In the genomic region with DNA sequence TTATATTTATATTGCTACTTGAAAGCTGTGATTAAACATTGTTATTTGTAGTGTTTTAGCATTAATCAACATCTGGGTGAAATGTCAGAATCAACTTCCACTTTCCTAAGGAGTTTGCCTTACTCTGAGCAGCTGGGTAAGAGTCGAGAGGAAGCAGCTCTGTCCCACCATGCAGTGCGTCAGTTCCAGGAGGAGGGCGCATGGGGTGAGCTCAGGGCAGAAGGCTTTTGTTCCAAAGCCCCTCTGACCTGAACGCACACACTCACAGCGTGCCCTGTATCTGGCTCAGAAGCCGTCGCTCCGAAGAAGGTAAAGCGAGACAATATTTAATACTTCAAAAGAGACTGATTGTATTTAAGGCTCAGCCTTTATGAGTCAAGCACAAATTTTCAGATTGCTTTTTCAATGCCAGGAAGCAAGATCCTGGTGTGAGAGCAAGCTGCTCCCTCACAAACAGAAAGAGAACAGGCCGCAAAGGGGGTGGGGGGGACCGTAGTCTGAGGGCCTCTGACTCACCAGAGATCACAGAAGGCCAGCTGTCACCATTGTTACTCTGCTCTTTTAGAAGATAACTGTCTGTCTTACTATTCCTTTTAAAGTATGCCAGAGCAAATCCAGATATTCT, we compare ENCODE assay signal across 8 mouse cellular contexts.
DNase-seq lines count a peak whose midpoint lies in the region; ATAC-seq and TF ChIP-seq lines count a peak whose summit lies in the region.

No protein-coding gene starts in this region.

- H3K4me1 ChIP-seq in forebrain, postnatal 0 days (ENCODE audit: insufficient read depth): no peaks in the 10 kb centered on the region
- H3K4me1 ChIP-seq in hindbrain, embryonic 16.5 days (ENCODE audit: control insufficient read depth, insufficient read depth, low read depth, low read length): peaks cover 2% of the 10 kb centered on the region; the same call in 1 of the 2 replicates
- no peaks in the 10 kb centered on the region for H3K4me1 ChIP-seq in lung, embryonic 14.5 days (ENCODE audit: insufficient read depth)

- H3K4me3 ChIP-seq in forebrain, postnatal 0 days (ENCODE audit: low read depth, low read length): no peak overlapping the region
- H3K4me3 ChIP-seq in hindbrain, embryonic 16.5 days (ENCODE audit: low read length): no peak overlapping the region
- H3K4me3 ChIP-seq in lung, embryonic 14.5 days (ENCODE audit: low read depth, low read length): no peak overlapping the region

- H3K27ac ChIP-seq in forebrain, postnatal 0 days (ENCODE audit: low read depth, low read length): no peak overlapping the region
- no peak overlapping the region for H3K27ac ChIP-seq in hindbrain, embryonic 16.5 days (ENCODE audit: low read depth, low read length)
- no peak overlapping the region for H3K27ac ChIP-seq in lung, embryonic 14.5 days (ENCODE audit: low read depth)

- H3K9ac ChIP-seq in forebrain, postnatal 0 days: no peak overlapping the region
- H3K9ac ChIP-seq in hindbrain, embryonic 16.5 days (ENCODE audit: low read depth, low read length): no peak overlapping the region
- H3K9ac ChIP-seq in lung, embryonic 14.5 days: no peak overlapping the region

- peak; percentile 51 for DNase-seq in cerebellum, adult 11 months
- DNase-seq in forebrain, postnatal 0 days: no peak
- DNase-seq in lung, embryonic 14.5 days: peak; percentile 20
- peak; percentile 65 for DNase-seq in retina, embryonic 14.5 days (ENCODE audit: low spot score)
- no peak for DNase-seq in urinary bladder, postnatal 36 days (ENCODE audit: low spot score in 2 of 2)
- no peak for DNase-seq in left cerebral cortex, adult 9 months (ENCODE audit: low spot score in 2 of 2)

- 28% methylated on average over 11 of the region's 11 CpGs for WGBS in forebrain, postnatal 0 days
- 17% methylated on average over 11 of the region's 11 CpGs for WGBS in hindbrain, embryonic 16.5 days
- WGBS in lung, embryonic 14.5 days: 39% methylated on average over 11 of the region's 11 CpGs

- H3K36me3 ChIP-seq in forebrain, postnatal 0 days (ENCODE audit: insufficient read depth): no peaks in the 10 kb centered on the region
- no peaks in the 10 kb centered on the region for H3K36me3 ChIP-seq in hindbrain, embryonic 16.5 days (ENCODE audit: control insufficient read depth, insufficient read depth, low read length)
- no peaks in the 10 kb centered on the region for H3K36me3 ChIP-seq in lung, embryonic 14.5 days (ENCODE audit: insufficient read depth)

- H3K27me3 ChIP-seq in forebrain, postnatal 0 days (ENCODE audit: insufficient read depth, low read length): no peaks in the 10 kb centered on the region
- no peaks in the 10 kb centered on the region for H3K27me3 ChIP-seq in hindbrain, embryonic 16.5 days (replicated peaks; ENCODE audit: control insufficient read depth, insufficient read depth, low read length)
- no peaks in the 10 kb centered on the region for H3K27me3 ChIP-seq in lung, embryonic 14.5 days (ENCODE audit: insufficient read depth, low read length)

- TF ChIP-seq CTCF in forebrain, postnatal 0 days (IDR thresholded peaks at IDR 0.05; ENCODE audit: low read depth): no peak
- no peak for TF ChIP-seq CTCF in lung, embryonic 14.5 days (IDR thresholded peaks at IDR 0.05; ENCODE audit: low read depth)

- H3K4me2 ChIP-seq in forebrain, postnatal 0 days (ENCODE audit: low read depth): no peak overlapping the region
- H3K4me2 ChIP-seq in hindbrain, embryonic 16.5 days (ENCODE audit: low read length): peak overlapping the region; percentile 1; the same call in 1 of the 2 replicates
- no peak overlapping the region for H3K4me2 ChIP-seq in lung, embryonic 14.5 days

- no peaks in the 10 kb centered on the region for H3K9me3 ChIP-seq in forebrain, postnatal 0 days (ENCODE audit: low read length)
- H3K9me3 ChIP-seq in hindbrain, embryonic 16.5 days (ENCODE audit: control insufficient read depth, low read length): no peaks in the 10 kb centered on the region
- H3K9me3 ChIP-seq in lung, embryonic 14.5 days (ENCODE audit: low read depth, low read length): no peaks in the 10 kb centered on the region

- ATAC-seq in CD4-positive, CD25-positive, alpha-beta regulatory T cell, adult 4 months: peak; percentile 39
- peak; percentile 45 for ATAC-seq in forebrain, postnatal 0 days
- peak; percentile 82 for ATAC-seq in hindbrain, embryonic 16.5 days
- ATAC-seq in lung, embryonic 14.5 days (ENCODE audit: insufficient read depth): peak; percentile 71; the same call in 1 of the 2 replicates

Comparison
In these comparisons a context has a peak if more than half of its experiments do, and no peak if none do; other contexts are left out.
1. DNase-seq: peak in cerebellum, adult 11 months (single experiment), lung, embryonic 14.5 days (single experiment) and retina, embryonic 14.5 days (single experiment); none in forebrain, postnatal 0 days (single experiment), urinary bladder, postnatal 36 days (0 of 2) and left cerebral cortex, adult 9 months (0 of 2).
2. Peak in every context shown above with its lines, with median percentiles within 50 percentile points of each other: ATAC-seq.